Mouse (Mus musculus): Measurements from ENCODE around the gene Ddx58.

DNA sequence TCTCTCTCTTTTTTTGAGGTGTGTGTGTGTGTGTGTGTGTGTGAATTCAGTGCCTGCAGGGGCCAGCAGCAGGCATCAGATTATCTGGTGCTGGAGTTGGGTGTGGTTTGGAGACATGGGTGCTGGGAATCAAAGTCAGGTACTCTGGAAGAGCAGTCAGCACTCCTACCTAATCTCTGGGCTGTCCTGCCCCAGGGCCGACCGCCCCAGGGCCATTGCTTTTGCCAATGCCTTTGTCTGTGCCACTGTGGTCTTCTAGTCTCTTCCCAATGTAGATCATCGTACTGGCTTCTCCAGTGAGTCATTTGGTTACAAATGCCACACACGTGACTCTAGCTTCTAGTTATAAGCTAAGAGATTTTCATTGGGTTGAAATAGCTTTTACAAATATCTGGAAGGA lies 84.9 kb downstream of the Ddx58 start:
- TF ChIP-seq CTCF (IDR thresholded peaks at IDR 0.05; ENCODE audit: low read depth, low read length), result no peak
- no peak for TF ChIP-seq POLR2A (IDR thresholded peaks at IDR 0.05; ENCODE audit: insufficient read depth, low read length)
- TF ChIP-seq EP300 (IDR thresholded peaks at IDR 0.05; ENCODE audit: insufficient read depth, low read depth, low read length), result no peak

Measured in ES-Bruce4 (cell line).